Mouse (Mus musculus) C2C12 (cell line): ENCODE data around the gene Meiob.

Source experiments
- CTCF ChIP-seq: IDR thresholded peaks from one replicate; pipeline ENCODE4 v1.5.1; 2011; ENCODE audit not compliant: control insufficient read depth, insufficient read depth, insufficient read length
- MAX ChIP-seq: IDR thresholded peaks from one replicate; pipeline ENCODE4 v1.6.1; 2011; ENCODE audit warnings: mild to moderate bottlenecking, control low read depth
- MYOD1 ChIP-seq: IDR thresholded peaks from one replicate; pipeline ENCODE4 v1.6.1; 2011; ENCODE audit warnings: low read depth; ENCODE audit not compliant: control insufficient read depth, insufficient read length
- MYOG ChIP-seq: IDR thresholded peaks from one replicate; pipeline ENCODE4 v1.6.1; 2011; ENCODE audit not compliant: control insufficient read depth, insufficient read length; ENCODE audit errors: extremely low read depth
- USF1 ChIP-seq: IDR thresholded peaks from one replicate; pipeline ENCODE4 v1.6.1; 2011; ENCODE audit warnings: low read depth, mild to moderate bottlenecking, control low read depth, moderate library complexity

DNA sequence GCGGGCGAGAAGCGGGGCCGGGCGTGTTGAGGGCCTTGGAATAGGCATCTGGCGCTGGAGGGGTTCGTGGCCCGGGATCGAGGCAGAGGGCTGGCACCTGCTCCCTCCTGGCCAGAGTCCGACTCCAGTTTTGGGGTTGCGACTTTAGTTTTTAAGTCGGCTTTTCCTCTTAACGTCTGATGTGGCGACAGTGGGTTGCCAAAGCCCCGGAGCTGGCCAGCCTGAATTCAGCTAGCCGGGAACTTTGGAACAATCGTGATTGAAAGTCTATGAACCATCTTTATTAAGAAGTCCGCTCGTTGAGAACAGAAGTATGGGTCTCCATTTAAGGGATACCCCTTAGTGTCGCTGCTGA is 46.7 kb downstream of the Meiob start:
- TF ChIP-seq CTCF (no peak), MYOD1 (no peak), MAX (no peak), USF1 (no peak), MYOG (no peak)
